Comparison of ENCODE assay signal across 19 mouse cellular contexts in the genomic region with DNA sequence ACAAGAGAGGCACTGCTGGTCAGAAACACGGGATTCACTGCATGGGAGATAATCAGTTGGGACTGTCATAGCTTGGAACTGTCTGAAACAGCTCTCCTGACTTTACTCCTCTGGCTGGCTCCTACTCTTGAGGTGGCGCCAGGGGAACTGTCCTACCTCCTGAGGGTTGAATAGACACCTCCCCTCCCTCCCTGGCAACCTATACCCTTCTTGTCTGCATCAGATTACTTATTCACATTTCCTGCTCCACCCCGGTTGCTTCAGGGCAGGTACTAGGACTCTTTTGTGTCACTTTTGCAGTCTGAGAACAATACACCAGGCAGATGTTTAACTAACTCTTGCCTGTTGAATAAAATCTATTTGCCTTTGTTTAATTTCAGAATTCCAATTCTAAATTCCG. TPM values are rescaled to one million over a fixed set of nuclear protein-coding genes. Genes with fewer than 3 reads are reported as not detected.
DNase-seq lines count a peak whose midpoint lies in the region; ATAC-seq and TF ChIP-seq lines count a peak whose summit lies in the region.
"Had no signal": no experiment of that assay in that cellular context is flagged by ENCODE, and none has a peak within 500 bp of the region (broad histone marks: within the 10 kb centered on the region; RNA-seq: fewer than 3 reads in every experiment).

No protein-coding gene starts in this region.

- H3K4me1 ChIP-seq in MEL (ENCODE audit: control insufficient read depth in 1 of 2, insufficient read depth in 2 of 2, low read length in 2 of 2): peaks cover 10 to 34% of the 10 kb centered on the region in 2 experiments
- no peaks in the 10 kb centered on the region for H3K4me1 ChIP-seq in embryonic facial prominence, embryonic 15.5 days
- H3K4me1 ChIP-seq: embryonic facial prominence, embryonic 13.5 days; kidney, embryonic 15.5 days; limb, embryonic 13.5 days; liver, embryonic 15.5 days; midbrain, embryonic 12.5 days; neural tube, embryonic 13.5 days had no signal

- TF ChIP-seq EP300 in MEL (IDR thresholded peaks at IDR 0.05; ENCODE audit: low read depth in 1 of 2, low read length in 2 of 2): peak in 1 of 2 experiments; percentile 58; a peak in 2 of 4 replicates

- peak in 1 of 2 experiments; percentile 83; a peak in 2 of 4 replicates for TF ChIP-seq POLR2A in MEL (IDR thresholded peaks at IDR 0.05; ENCODE audit: control insufficient read depth in 1 of 2, insufficient read depth in 1 of 2, low read depth in 1 of 2, low read length in 2 of 2, poor library complexity in 1 of 2)

- no peak for TF ChIP-seq CTCF in MEL (IDR thresholded peaks at IDR 0.05 in 2 of 3, conservative IDR thresholded peaks at IDR 0.05 in 1 of 3; ENCODE audit: control insufficient read depth in 1 of 3, insufficient read depth in 1 of 3, low read depth in 2 of 3, low read length in 3 of 3, poor library complexity in 1 of 3, severe bottlenecking in 1 of 3)

- H3K36me3 ChIP-seq in MEL (ENCODE audit: control insufficient read depth in 1 of 2, insufficient read depth in 2 of 2, low read length in 2 of 2): peaks cover 5 to 56% of the 10 kb centered on the region in 2 experiments; a peak in 3 of 4 replicates
- no peaks in the 10 kb centered on the region for H3K36me3 ChIP-seq in embryonic facial prominence, embryonic 15.5 days
- H3K36me3 ChIP-seq: embryonic facial prominence, embryonic 13.5 days; heart, embryonic 10.5 days; kidney, embryonic 15.5 days; limb, embryonic 13.5 days; liver, embryonic 15.5 days; midbrain, embryonic 12.5 days; neural tube, embryonic 13.5 days had no signal

- WGBS in embryonic facial prominence, embryonic 15.5 days: 37% methylated on average over 4 of the region's 4 CpGs

- no peak for TF ChIP-seq RAD21 in MEL (IDR thresholded peaks at IDR 0.05; ENCODE audit: low read depth, low read length)

- ATAC-seq in embryonic facial prominence, embryonic 15.5 days (ENCODE audit: insufficient number of reproducible peaks, low FRiP score, low TSS enrichment, low read depth): peak; percentile 70; the same call in 1 of the 2 replicates
- ATAC-seq: forebrain, embryonic 16.5 days had no signal

- H3K79me2 ChIP-seq in MEL (ENCODE audit: control insufficient read depth, insufficient read depth, low read length, poor library complexity): peaks cover 47% of the 10 kb centered on the region

- H3K9me3 ChIP-seq in MEL (replicated peaks; ENCODE audit: insufficient read depth, low read length): no peaks in the 10 kb centered on the region
- no peaks in the 10 kb centered on the region for H3K9me3 ChIP-seq in embryonic facial prominence, embryonic 15.5 days (replicated peaks)
- H3K9me3 ChIP-seq: embryonic facial prominence, embryonic 13.5 days; heart, embryonic 10.5 days; kidney, embryonic 15.5 days; limb, embryonic 13.5 days; liver, embryonic 15.5 days; midbrain, embryonic 12.5 days; neural tube, embryonic 13.5 days had no signal

- no peaks in the 10 kb centered on the region for H3K27me3 ChIP-seq in MEL (ENCODE audit: control insufficient read depth in 1 of 2, insufficient read depth in 2 of 2, low read length in 2 of 2)
- no peaks in the 10 kb centered on the region for H3K27me3 ChIP-seq in embryonic facial prominence, embryonic 15.5 days
- H3K27me3 ChIP-seq: embryonic facial prominence, embryonic 13.5 days; kidney, embryonic 15.5 days; limb, embryonic 13.5 days; liver, embryonic 15.5 days; midbrain, embryonic 12.5 days; neural tube, embryonic 13.5 days had no signal

- DNase-seq in kidney, adult 11 months: peak; percentile 33
- DNase-seq in kidney, postnatal 14 days: no peak
- DNase-seq in CD4-positive, CD25-positive, alpha-beta regulatory T cell, adult 2 months (ENCODE audit: low read depth, low spot score): peak; percentile 53
- peak; percentile 90 for DNase-seq in MEL (ENCODE audit: low read depth, low spot score)
- DNase-seq in gastrocnemius, postnatal 36 days: no peak
- no peak for DNase-seq in frontal cortex, postnatal 25 days (ENCODE audit: low spot score in 2 of 2)
- no peak for DNase-seq in Muller cell, postnatal 12 days (ENCODE audit: inconsistent ontology term)
- DNase-seq: adrenal gland, postnatal 14 days; cerebellum, adult 9-11 months had no signal

- H3K27ac ChIP-seq in MEL (ENCODE audit: control insufficient read depth, low read depth, low read length): peak overlapping the region; percentile 53
- H3K27ac ChIP-seq in embryonic facial prominence, embryonic 15.5 days (replicated peaks): no peak overlapping the region
- H3K27ac ChIP-seq: embryonic facial prominence, embryonic 13.5 days; heart, embryonic 10.5 days; kidney, embryonic 15.5 days; limb, embryonic 13.5 days; liver, embryonic 15.5 days; macrophage; midbrain, embryonic 12.5 days; neural tube, embryonic 13.5 days had no signal

- intact Hi-C loops in gastrocnemius, postnatal 36 days (cut with DNase I): no loop called here

- no peak overlapping the region for H3K4me2 ChIP-seq in embryonic facial prominence, embryonic 15.5 days (replicated peaks)
- H3K4me2 ChIP-seq: embryonic facial prominence, embryonic 13.5 days; kidney, embryonic 15.5 days; limb, embryonic 13.5 days; liver, embryonic 15.5 days; midbrain, embryonic 12.5 days; neural tube, embryonic 13.5 days had no signal

- peak overlapping the region; percentile 95 for H3K9ac ChIP-seq in MEL (ENCODE audit: control insufficient read depth, low read depth, low read length, poor library complexity, severe bottlenecking)
- no peak overlapping the region for H3K9ac ChIP-seq in embryonic facial prominence, embryonic 15.5 days
- H3K9ac ChIP-seq: embryonic facial prominence, embryonic 13.5 days; kidney, embryonic 15.5 days; limb, embryonic 13.5 days; liver, embryonic 15.5 days; midbrain, embryonic 12.5 days; neural tube, embryonic 13.5 days had no signal

- H3K4me3 ChIP-seq in MEL (ENCODE audit: control insufficient read depth in 1 of 2, insufficient read depth in 1 of 2, low read depth in 2 of 2, low read length in 2 of 2): peak overlapping the region; percentile 50 to 56
- no peak overlapping the region for H3K4me3 ChIP-seq in embryonic facial prominence, embryonic 15.5 days (replicated peaks)
- H3K4me3 ChIP-seq: embryonic facial prominence, embryonic 13.5 days; heart, embryonic 10.5 days; kidney, embryonic 15.5 days; limb, embryonic 13.5 days; liver, embryonic 15.5 days; midbrain, embryonic 12.5 days; neural tube, embryonic 13.5 days had no signal

TF ChIP-seq in MEL, 35 proteins besides CTCF, POLR2A, EP300 and RAD21:
- TF ChIP-seq E2F4 (IDR thresholded peaks at IDR 0.05; ENCODE audit: borderline replicate concordance, low read depth, low read length) (no peak), JUND (IDR thresholded peaks at IDR 0.05; ENCODE audit: low read depth, low read length) (no peak), RCOR1 (IDR thresholded peaks at IDR 0.05; ENCODE audit: low read depth, low read length) (no peak), HCFC1 (IDR thresholded peaks at IDR 0.05; ENCODE audit: low read depth, low read length) (no peak), TAL1 (IDR thresholded peaks at IDR 0.05; ENCODE audit: low read length) (no peak), ZMIZ1 (IDR thresholded peaks at IDR 0.05; ENCODE audit: low read depth, low read length) (peak; percentile 89), MXI1 (IDR thresholded peaks at IDR 0.05; ENCODE audit: low read depth, low read length) (0 out of 2 replicates have a peak, but pooled peaks have one; percentile 29), ZKSCAN1 (IDR thresholded peaks at IDR 0.05; ENCODE audit: low read depth, low read length) (no peak), TBP (IDR thresholded peaks at IDR 0.05; ENCODE audit: low read depth, low read length) (peak; percentile 94), GATA1 (IDR thresholded peaks at IDR 0.05; ENCODE audit: low read depth, low read length) (peak; percentile 70), SIN3A (IDR thresholded peaks at IDR 0.05; ENCODE audit: low read length) (peak; percentile 72; the same call in 1 of the 2 replicates), TCF12 (IDR thresholded peaks at IDR 0.05; ENCODE audit: low read depth, low read length) (peak; percentile 61), NELFE (IDR thresholded peaks at IDR 0.05; ENCODE audit: low read depth, low read length) (peak; percentile 71), ZNF384 (IDR thresholded peaks at IDR 0.05; ENCODE audit: low read depth, low read length) (no peak), CHD2 (IDR thresholded peaks at IDR 0.05; ENCODE audit: low read length) (no peak), ELF1 (IDR thresholded peaks at IDR 0.05; ENCODE audit: low read depth, low read length) (no peak), MYC (IDR thresholded peaks at IDR 0.05; ENCODE audit: low read depth, low read length) (no peak), SMC3 (IDR thresholded peaks at IDR 0.05; ENCODE audit: low read depth, low read length) (peak; percentile 23), POLR2AphosphoS2 (IDR thresholded peaks at IDR 0.05; ENCODE audit: low read length) (peak; percentile 83), CHD1 (IDR thresholded peaks at IDR 0.05; ENCODE audit: low read depth, low read length) (no peak), ETS1 (IDR thresholded peaks at IDR 0.05; ENCODE audit: low read depth, low read length) (peak; percentile 75), POLR2AphosphoS5 (IDR thresholded peaks at IDR 0.05; ENCODE audit: borderline replicate concordance, low read depth, low read length) (peak; percentile 17; the same call in 1 of the 2 replicates)

RNA-seq across cellular contexts. Expression of gene Fut8, which starts 48.8 kb away (rescaled TPM):
- 61.3 and 82.5 TPM in 2 replicates for total RNA-seq in MEL (2012; rRNA removed)
- 10 to 100 TPM; 73.7 to 90.0 TPM for polyA plus RNA-seq in MEL (2012; ENCODE audit: insufficient read depth in 1 of 2, insufficient read length in 2 of 2, low read depth in 1 of 2, low replicate concordance in 2 of 2, missing spikeins in 1 of 2)
- polyA plus RNA-seq in embryonic facial prominence, embryonic 15.5 days (2015; fragmentation: Nextera tagmentation; extraction: Ambion mirVana): 23.4 and 23.8 TPM in 2 replicates
- 10 to 100 TPM; 13.1 to 13.4 TPM for total RNA-seq in gastrocnemius, postnatal 36 days (2021)

Comparison
In these comparisons a context has a peak if more than half of its experiments do, and no peak if none do; other contexts are left out.
1. DNase-seq: peak in kidney, adult 11 months (single experiment), CD4-positive, CD25-positive, alpha-beta regulatory T cell, adult 2 months (single experiment) and MEL (single experiment); none in kidney, postnatal 14 days (single experiment), gastrocnemius, postnatal 36 days (0 of 2), frontal cortex, postnatal 25 days (0 of 2) and Muller cell, postnatal 12 days (single experiment).